Mouse (Mus musculus): ENCODE data around the gene Ppp2r5d.

The Ppp2r5d gene

GRCm38 (mm10) chr17:46680760-46681373, 24.0 kb downstream of the Ppp2r5d start, which contains the start of gene Klhdc3:
Gene Klhdc3, minus strand, starts transcription at chr17:46680914.
- peak; percentile 77 for DNase-seq (ENCODE audit: low spot score)

DNA sequence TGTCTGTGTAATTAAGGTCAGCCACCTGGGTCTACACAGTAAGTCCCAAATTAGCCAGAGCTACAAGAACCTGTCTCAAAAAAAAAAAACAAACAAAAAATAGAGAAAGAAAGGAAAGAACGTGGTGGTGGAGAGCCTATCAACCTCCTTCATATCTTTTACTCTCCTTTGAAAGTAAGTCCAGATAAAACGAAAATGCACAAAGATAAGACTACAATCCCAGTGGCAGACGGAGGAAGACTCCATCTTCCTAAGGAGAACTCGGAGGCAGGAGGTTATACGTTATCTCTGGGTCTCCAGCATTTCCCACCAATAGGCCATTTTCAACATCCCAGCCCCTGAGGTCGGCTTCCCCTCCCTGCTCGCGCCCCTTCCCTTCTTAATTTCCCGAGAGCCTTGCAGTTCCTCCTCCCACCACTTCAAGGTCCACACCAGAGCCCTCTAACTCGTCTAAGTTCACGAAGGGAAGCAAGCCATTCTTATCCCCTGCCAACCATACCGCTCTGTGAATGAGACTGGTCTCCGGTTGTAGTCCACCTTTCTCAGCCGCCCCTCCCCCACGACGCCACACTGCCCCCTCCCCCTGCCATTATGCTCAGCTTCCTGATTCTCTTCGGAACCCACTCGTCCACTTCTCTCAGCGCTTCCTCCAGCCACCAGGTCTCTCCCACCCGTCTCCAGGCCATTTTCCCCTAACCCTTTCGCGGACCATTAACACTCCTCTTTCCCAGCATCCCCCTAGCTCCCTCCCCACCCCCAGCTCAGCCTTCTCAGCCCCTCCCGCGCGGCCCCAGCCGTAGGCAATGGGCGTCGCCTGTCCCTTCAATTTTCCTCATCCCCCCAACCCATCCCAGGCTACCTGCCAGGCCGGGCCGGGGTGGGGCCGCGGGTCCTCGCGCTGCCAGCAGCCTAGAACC, 24.8 kb downstream of the Ppp2r5d start:
- DNase-seq (ENCODE audit: low spot score), result peak; percentile 75

- no peak for DNase-seq (ENCODE audit: low spot score)
Observed at GRCm38 (mm10) chr17:46678911-46679310, 26.0 kb downstream of the Ppp2r5d start.

DNA sequence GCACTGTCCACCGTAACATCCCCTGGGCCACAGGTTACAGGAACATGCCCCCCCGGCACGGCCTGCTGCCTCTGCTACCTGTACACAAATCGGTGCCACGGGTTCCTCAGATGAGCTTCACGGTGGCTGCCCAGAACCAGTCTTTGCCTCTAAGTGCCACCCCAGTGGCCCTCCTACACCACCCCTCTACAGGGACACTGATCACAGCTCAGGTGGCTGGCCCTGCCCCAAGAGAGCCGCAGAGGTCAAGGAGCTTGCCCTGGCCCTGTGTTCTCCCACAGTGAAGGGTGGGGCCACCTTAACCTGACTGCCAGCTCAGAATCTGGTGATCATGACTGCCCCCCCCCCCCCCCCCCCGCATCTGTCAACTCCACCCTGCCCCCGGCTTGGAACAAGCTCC, 26.5 kb downstream of the Ppp2r5d start, which contains the start of gene Mea1:
Gene Mea1 (plus strand): TSS at position 378 of the 400 bp plus-strand sequence.
- no peak for DNase-seq (ENCODE audit: low spot score)

- DNase-seq (ENCODE audit: low spot score), result no peak
Observed at GRCm38 (mm10) chr17:46674530-46675283, 30.2 kb downstream of the Ppp2r5d start.

GRCm38 (mm10) chr17:46673850-46674529, 30.9 kb downstream of the Ppp2r5d start, which contains the start of gene Rrp36:
Gene Rrp36, minus strand, starts transcription at chr17:46674352.
- peak; percentile 69 for DNase-seq (ENCODE audit: low spot score)

- no peak for DNase-seq (ENCODE audit: low spot score)
Observed at GRCm38 (mm10) chr17:46669911-46670310, 35.0 kb downstream of the Ppp2r5d start.

- no peak for DNase-seq (ENCODE audit: low spot score)
Observed at GRCm38 (mm10) chr17:46667712-46668111, 37.2 kb downstream of the Ppp2r5d start.

DNA sequence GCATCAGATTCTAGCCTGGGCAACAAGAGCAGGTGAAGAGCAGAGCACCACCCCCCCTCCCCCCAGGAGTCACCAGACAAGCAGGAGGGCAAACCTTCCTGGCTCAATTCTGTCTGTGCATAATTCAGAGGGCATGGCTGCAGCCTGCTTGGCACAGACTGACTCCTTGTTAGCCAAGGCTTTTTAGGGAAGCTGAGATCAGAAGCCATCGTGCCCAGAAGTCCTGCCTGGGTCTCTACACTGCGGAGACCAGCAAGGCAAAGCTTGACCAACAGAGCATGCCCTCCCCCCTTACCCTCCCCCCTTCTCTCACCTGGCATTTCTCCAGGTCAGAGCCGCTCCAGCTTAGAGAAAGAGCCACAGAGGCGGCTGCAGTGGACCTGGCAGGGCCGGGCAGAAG, 42.2 kb downstream of the Ppp2r5d start:
- no peak for DNase-seq (ENCODE audit: low spot score)

DNA sequence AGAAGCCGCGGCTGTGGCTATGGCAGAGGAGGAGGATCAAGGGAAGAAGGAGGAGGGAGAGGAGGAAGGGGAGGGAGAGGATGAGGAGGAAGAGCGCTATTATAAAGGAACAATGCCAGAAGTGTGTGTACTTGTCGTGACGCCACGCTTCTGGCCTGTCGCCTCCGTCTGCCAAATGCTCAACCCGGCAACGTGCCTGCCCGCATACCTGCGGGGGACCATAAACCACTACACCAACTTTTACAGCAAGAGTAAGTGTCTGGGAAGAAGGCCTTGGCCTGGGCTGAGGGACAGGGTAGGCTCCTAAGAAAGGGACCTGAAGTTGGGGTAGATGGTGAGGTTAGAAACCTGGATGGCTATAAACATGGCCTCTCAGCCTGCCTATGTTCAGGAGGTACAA, 42.9 kb downstream of the Ppp2r5d start:
- DNase-seq (ENCODE audit: low spot score), result no peak

DNA sequence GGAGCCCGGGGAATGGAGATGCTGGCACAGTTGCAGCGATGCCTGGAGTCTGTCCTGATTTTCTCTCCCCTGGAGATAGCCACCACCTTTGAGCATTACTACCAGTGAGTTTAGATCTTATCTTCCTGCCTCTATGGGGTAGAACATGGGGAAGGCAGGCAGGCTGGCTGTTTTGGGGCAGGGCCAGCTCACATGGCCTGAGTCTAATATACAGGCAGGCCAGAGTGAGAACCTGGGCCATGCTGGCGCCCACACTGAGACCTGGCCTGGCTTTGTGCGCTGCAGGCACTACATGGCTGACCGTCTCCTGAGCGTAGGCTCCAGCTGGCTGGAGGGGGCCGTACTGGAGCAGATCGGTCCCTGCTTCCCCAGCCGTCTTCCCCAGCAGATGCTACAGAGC, 43.6 kb downstream of the Ppp2r5d start:
- DNase-seq (ENCODE audit: low spot score), result no peak

DNA sequence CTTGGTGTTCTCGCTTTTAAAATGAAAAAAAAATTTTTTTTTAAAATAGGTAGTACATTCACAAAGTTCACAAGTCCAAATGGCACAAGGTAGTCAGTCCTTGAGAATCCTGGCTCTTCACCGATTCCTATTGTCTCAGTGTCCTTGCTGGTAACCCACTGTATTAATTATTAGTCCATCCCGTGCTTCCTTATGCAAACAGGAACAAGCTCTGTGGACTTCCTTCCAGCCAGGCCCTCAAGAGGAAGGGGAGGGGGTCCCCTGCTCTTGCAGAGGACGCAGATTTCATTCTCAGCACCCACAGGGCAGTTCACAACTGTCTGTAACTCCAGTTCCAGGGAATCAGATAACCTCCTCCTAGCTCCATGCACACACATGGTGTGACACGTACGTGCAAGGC, 48.9 kb downstream of the Ppp2r5d start:
- no peak for DNase-seq (ENCODE audit: low spot score)

GRCm38 (mm10) chr17:46651755-46652547, 53.0 kb downstream of the Ppp2r5d start:
- DNase-seq (ENCODE audit: low spot score), result no peak

GRCm38 (mm10) chr17:46651292-46651691, 53.6 kb downstream of the Ppp2r5d start:
- DNase-seq (ENCODE audit: low spot score), result no peak

- DNase-seq (ENCODE audit: low spot score), result peak; percentile 76
Observed at GRCm38 (mm10) chr17:46650232-46651031, 54.5 kb downstream of the Ppp2r5d start, which contains the start of gene Cul7. Gene Cul7, plus strand, starts transcription at chr17:46650337.

- DNase-seq (ENCODE audit: low spot score), result no peak
Observed at GRCm38 (mm10) chr17:46649811-46650210, 55.1 kb downstream of the Ppp2r5d start.

DNA sequence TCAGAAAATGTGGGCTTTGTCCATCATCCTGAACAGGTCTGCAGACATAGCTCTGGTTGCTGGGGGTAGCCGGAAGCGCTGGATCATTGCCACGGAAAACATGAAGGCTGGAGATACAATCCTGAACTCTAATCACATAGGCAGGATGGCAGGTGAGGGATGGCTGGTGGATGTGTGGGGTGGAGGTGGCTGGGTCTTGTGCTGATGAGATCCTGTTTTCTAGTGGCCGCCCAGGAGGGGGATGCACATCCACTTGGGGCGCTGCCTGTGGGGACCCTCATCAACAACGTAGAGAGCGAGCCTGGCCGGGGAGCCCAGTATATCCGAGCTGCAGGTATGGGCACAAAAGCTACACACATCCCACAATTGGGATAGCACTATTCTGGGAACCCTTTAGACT, 56.5 kb downstream of the Ppp2r5d start:
- no peak for DNase-seq (ENCODE audit: low spot score)

- no peak for DNase-seq (ENCODE audit: low spot score)
Observed at GRCm38 (mm10) chr17:46647279-46647678, 57.6 kb downstream of the Ppp2r5d start.

DNA sequence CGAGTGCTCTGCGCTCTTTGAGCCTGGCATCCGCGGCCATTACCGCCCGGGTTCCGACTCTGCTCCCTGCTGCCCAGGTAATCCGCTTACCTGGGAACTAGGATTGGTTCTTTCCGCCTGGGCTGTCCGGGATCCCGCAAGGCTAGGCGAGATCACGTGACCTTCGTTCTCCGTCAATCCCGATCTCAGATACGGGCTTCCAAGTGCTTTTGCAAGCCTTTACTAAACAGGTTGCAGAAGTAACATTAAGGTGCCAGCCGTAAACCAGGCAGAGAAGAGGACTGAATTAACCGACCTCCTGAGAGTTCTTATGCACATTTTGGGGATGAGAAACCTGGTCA, 58.6 kb downstream of the Ppp2r5d start:
- DNase-seq (ENCODE audit: low spot score), result no peak
